Mouse (Mus musculus): ENCODE measurements at regions not wholly inside any gene's neighbourhood (a gene's known extent, or its start where the extent isn't known, plus 50 kb on each side); places are given as distances from the start of the nearest gene placed in this dataset.

DNA sequence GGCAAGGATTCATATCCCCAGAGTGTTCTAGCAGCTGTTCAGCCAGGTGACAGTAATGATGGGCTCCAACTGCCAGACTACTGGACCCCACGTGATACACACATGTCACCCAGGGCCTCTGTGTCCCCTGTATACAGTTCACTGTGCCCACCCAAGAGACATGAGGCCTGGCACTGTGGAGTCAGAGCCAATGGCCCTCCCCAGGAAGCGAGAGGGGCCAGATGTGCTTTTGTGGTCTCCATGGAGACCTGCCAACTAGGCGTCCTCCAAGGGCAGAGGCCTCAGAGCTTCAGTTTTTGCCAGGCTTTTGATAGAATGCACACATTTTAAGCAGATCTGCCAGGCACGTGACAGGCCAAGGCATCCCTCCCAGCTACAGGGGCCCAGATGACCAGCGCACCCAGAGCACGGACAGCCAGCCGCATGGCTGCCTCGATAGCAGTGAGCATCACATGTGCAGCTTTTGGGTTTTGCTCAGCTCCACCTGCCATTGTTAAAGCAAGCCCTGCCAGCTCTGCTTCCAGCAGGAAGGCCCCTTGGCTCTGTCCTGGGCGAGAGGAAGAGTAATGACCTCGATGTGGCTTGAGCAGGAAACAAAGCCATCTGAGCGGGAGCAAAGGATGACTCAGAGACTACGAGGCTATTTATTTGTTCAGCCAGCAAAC is 198.1 kb upstream of the Sulf2 start:
- DNase-seq (ENCODE audit: low spot score), result no peak

DNA sequence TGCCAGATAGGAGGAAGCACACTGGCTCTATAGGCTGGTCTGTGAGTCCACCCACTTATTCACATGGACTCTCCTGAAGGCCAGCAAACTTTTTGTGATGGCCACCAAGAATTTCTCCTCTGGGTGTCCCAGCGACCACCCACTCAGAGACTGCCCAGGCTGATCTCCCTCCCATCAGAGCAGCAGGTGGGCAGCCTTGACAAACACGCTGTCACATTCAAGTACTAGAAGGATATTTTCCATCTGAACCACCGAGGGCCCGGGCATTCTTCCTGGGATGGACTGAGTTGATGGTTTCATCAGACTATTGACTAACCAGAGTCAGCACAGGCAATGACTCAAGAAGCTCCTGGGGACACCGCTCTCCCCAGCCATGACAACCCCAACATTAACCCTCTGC is 196.5 kb upstream of the Sulf2 start:
- no peak for DNase-seq (ENCODE audit: low spot score)

DNA sequence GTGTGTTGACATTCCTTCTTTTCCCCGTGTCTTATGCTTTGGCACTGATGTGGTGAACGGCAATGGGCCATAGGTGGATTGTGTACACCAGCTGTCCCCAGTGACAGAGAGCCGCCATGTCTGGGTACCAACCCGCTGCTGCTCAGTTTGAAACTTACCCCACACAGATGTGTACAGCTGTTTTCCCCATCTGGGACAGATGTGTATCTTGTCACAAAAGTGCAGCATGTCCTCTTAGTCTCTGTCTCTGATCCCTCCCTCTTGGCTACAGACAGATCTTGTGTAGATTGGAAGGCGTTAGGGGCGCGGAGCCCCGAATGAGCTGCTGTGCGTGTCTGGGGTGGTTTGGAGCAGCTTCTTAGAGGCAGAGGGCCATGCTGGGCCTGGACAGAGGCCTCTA is 196.1 kb upstream of the Sulf2 start:
- DNase-seq (ENCODE audit: low spot score), result no peak

DNA sequence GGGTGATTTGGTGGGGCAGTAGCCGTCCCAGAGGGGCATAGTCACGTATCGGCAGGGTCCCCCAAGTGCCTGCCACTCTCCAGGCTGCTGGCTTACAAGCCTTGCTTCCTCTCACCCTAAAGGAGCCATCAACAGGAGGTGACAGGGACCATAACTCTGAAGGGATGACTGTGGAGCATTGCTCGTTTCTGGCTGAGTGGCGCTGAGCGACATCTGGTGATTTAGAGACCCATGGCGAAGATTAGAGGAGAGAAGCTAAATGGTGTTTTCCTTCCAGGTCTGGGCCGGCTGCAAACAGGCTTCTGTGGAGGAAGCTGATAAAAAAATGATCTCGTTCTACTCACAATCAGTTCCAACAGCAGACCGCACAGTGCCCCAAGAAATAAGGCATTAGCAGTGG is 193.2 kb upstream of the Sulf2 start:
- DNase-seq (ENCODE audit: low spot score), result no peak

DNA sequence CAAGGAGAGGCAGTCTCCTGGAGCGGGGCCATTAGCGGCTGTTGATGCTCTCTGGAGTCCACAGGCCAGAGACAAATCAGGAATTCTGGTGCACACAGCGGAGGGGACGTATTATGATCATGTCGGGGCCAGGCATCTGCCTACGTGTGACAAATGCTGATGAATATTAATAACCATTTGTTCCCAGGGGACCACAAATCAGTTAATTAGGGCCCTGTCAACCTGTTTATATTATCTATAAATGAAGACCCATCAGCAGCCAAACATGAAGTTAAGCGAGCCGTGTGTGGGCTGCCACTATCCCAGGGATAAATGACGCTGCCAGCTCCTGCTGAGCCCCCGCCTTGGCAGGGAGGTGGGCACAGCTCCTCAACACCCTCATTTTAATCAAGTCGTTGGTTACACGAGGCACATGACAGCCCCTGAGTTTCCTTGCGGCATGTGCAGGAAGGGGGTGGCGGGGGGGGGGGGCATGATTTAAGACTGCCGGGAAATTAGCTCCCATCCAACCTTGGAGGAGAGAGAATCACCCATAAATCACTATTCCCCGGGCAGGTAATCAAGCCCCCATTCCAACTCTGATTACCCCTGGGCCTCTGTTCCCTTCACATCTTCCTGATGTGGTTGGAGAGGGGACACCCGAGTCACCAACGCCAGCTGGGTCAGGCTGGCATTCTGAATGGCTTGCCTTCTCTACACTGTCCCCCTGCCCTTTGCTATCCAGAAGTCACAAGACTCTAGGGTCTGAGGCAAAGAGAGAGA is 191.1 kb upstream of the Sulf2 start:
- DNase-seq (ENCODE audit: low spot score), result no peak

DNA sequence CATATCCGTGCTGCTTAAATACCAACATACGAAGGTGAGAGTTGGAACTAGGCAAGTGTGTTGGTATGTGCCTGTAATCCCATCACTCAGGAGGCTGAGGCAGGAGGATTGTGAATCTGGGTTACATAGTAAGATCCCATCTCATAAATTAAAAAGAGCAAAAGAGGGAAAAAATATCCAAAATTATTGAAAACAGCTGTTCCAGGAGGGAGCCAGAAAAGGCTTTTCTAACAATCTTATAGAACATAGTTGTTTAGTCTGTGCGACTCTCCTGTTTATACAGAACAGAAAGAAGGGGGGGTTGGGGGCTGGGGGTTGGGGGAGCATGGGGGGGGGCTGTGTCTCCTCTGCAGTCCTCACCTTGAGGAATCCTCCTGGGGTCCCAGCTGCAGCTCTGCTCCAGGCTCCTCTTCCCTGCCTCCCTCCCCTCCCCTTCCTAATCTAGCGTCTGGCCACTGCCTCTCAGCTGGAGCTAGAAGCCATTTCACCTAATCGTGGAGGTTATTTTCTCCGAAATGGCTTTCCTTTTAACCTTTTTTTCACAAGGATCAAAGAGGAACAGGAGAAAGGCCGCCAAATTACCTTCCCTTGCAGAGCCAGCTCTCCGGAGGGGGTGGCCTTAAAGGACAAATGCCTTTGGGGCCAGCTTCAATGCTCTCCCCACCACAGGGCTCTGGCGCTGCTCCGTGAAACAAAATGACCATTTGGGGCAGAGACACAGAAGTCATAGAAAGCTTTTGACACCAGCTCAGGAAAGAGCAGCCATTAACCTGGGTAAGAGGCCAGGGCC is 188.3 kb upstream of the Sulf2 start:
- no peak for DNase-seq (ENCODE audit: low spot score)

DNA sequence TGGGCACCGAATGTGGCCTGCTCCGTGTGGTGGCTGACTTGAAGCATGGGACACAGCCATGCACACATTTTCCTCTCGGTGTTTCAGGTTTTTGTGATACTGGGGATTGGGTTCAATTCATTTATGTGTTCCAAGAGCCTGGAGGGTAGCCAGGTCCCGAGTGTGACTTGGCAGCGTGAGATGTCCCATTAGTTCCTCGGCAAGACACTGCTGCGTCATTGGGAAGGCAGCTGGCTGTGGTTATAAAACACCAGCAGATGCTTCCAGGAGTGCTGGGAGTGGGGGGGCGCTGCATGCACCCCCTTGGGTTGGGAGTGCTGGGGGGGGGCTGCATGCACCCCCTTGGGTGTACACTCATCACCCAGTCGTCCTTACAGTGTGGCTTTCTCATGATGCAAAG is 186.9 kb upstream of the Sulf2 start:
- no peak for DNase-seq (ENCODE audit: low spot score)

DNA sequence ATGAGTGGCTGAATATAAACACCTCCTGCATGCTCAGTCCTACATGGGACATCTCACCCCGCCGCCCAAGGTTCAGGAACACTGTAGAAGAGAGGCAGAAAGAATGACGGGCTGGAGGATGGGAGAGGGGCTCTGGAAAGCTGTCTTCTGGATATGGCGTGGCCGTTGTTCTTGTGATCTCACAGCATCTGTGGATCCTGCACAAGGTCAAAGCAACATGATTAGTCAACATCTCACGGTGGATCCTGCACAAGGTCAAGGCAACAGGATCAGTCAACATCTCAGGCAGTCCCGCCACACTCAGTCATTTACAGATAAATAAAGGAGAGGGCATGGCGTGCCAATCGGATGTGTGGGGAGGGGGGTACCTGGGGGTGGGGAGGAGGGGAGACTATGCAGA is 184.7 kb upstream of the Sulf2 start:
- no peak for DNase-seq (ENCODE audit: low spot score)

DNA sequence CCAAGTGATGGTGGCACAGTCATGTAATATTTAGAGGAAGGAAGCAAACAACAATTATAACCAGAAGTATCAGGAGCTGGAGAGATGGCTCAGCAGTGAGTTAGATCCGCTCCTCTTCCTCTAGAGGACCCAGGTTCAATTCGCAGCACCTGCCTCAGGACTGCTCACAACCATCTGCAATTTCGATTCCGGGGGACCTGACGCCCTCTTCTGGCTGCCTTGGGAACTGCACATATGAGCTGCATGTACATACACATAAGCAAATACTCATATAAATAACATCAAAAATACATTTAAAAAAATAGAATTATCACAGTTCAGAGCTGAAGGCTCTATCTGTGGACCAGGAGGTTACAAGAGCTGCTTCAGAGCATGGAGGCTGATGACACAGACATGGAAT is 184.0 kb upstream of the Sulf2 start:
- DNase-seq (ENCODE audit: low spot score), result no peak

DNA sequence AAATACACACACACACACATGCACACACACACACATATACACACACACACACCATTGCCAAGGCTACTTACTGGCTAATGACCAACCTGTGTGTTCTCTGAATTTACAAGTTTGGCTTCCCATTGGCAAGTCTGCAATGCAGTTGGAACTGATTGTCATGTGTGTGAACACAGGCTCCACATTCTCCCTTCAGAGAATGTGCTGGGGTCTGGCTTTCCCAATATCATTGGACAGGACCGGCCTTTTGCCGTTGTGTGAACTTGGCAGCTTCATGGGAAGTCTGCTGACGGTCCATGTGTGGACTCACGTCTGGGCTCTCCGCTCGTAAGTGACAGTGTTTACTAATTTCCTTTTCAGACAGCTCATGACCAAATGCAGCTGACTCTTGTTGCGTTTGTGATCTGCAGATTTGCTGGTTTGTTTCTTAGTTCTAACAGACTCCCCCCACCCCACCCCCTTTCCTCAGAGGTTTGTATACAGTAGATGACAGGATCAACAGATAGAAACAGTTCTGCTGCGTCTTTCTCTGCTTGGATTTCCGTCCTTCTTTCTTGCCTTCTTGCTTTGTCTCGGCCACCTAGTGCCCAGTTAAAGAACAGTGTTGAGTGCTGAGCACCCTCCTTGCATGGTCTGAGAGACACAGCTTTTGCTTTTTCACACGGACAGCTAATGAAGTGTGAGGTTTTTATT is 183.1 kb upstream of the Sulf2 start:
- no peak for DNase-seq (ENCODE audit: low spot score)

DNA sequence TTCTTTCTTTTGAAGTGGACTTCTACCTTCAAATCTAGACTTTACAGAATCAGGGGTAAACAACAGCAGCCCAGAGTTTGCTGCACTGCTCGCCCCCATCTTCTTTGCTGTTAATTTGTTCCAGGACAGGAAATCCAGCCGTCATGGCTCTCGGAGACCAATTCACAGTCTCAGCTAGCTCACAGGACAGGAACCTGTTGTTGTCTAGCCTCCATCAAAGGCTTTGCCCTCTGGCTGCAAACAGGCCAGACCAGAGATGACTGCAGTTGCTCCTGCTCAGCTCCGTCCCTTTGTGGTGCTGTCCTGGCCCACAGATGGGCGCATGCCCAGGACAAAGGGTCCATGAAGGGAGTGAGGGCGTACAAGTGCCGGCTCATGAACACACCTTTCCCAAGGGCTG is 182.2 kb upstream of the Sulf2 start:
- no peak for DNase-seq (ENCODE audit: low spot score)

DNA sequence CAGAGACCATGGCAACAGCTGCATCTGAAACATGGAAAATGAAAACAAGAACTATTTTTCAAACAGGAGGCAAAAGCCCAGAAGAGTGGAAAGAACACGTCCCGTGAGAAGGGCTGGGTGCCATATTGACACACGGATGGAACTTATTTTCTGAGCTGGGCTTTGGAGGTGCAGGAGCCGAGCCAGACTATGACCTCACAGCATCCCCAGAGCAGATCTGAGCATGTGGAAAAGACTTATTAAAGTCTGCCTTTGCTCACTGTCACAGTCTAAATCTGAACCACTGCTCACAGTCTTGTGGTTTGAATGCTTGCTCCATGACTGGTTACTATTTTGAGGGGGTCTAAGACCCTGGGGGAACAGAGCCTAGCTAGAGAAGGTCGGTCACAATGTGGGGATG is 180.2 kb upstream of the Sulf2 start:
- DNase-seq (ENCODE audit: low spot score), result no peak

DNA sequence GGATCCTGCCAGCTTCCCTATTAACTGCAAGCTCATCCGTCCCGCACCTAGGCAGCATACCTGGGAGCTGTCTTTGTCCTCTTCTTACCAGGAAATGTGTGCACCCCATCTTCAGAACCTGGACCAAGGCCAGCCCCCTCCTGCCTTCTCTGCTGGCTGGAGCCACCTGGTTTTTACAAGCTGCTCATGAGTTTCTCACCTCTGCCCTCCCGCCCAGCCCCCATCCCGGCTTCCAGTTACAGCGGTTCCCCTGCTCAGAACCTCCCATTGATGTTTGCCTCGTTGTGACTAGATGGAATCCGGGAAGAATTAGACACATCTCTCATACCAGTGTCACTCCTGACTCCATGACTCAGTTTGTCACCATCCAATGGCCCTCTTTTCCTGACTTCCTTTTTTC is 179.1 kb upstream of the Sulf2 start:
- no peak for DNase-seq (ENCODE audit: low spot score)

DNA sequence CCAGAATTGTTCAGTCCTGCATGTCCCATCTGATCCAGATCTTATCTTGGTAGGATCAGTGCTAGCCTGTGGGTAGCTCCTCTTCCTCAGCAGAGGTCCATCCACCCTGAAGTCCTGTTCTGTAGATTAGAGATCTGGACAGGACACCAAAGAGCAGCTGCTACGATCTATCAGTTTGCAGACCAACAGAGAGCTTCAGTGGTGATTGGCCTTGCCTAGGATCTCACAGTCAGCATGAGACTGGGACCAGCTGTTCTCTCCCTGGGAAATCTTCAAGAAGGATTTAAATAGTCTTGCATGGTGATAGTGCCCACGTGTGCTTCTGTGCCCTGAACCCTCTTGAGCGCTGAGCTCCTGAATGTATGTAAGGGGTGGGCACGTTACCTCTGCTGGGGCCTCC is 178.4 kb upstream of the Sulf2 start:
- DNase-seq (ENCODE audit: low spot score), result no peak

DNA sequence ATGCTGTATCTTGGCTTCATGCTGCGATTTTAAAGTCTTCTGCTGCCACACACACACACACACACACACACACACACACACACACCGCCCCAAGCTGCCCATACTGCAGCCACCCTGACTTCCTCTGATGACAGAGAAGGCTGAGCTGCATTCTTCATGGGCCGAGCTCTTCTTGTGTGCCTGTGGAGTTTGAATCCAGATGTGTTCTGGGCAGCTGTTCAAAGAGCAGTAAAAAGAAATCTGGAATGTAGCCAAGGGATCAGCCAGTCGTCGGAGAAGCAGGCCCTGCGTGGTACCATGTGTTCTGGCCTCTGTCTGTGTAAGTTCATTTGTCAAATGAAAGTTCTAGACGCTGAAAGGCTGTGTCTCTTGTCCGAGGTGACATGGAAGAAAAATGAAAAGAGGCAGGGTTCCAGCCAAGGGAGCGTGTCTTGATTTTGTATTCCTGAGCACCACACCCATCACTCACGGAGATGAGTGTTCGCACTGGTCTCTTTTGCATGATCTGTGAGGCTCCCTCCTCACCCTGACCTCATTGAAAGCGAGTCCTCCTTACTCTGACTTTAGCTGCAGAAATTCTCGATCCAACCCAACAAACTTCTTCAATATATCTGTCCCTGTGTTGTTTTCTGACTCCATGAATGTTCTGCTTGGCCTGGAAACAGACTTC is 177.4 kb upstream of the Sulf2 start:
- no peak for DNase-seq (ENCODE audit: low spot score)

DNA sequence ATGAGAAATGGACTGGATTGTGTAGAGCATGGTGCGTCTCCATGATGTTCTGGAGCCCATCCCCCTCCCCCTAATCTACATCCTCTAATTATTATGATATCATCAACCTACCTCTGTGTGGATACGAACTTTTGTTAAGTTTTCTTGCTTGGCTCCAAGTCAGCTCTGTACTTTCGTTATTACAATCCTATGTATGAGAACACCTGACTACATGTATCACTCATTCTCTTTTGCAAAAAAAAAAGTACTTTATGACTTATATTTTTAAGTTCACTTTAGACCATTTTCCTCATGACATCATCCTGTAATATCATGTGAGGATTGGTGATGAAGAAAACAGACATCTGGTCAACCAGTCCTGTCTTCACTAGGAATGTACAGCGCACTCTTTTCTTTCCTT is 175.7 kb upstream of the Sulf2 start:
- no peak for DNase-seq (ENCODE audit: low spot score)

DNA sequence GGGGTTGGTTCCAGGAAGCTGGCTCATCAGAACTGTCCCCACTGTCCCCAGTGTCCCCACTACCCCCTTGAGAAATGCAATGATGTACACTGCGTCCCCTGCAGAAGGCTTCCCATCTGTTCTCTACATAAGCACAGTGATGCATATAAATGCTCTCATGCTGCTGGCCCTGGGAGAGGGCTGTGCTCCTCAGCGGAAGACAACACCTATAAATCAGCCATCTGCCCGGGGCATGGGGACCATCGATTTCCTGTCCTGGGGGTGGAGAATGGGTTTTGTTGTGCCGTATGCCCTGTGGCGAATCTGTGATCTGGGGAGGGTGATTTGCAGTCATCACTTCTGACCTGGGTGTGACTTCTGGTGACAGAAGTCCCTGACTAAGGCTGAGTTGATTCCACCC is 174.9 kb upstream of the Sulf2 start:
- peak; percentile 68 for DNase-seq (ENCODE audit: low spot score)

DNA sequence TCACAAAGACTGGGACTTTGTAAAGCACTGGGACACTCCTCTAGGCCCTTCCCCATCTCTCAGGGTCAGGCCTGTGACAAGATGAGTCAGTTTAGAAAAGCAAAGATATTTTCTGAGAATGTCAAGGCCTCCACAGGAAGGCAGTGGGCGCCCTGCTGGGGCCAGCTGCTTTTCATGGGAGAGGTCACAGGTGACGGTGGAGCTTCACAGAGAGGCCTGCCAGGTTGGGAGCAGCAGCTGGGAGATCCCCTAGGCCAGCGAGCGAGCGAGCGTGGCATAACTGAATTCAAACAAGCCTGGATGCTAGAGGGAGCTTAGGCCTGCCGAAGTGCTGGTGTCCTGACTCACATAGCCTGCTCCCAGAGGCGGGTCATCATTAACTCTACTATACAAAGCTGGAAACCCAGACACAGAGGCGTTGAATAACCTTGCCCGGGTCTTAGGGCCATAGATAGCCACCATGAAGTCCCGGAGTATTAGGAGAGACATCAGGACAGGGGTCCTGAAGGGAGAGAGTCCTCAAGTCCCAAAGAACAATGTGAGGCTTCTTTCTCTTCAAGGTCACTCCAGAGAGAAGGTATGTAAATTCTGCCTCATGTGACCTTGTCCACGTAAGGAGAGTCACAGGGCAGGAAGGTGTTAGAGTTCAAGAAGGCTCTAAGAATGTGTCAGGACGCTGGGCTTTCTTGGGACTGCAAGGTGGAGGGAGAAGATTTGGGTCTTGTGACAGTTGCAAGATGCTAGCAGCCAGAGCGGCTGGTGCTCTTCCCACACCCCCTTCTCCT is 174.3 kb upstream of the Sulf2 start:
- DNase-seq (ENCODE audit: low spot score), result no peak

DNA sequence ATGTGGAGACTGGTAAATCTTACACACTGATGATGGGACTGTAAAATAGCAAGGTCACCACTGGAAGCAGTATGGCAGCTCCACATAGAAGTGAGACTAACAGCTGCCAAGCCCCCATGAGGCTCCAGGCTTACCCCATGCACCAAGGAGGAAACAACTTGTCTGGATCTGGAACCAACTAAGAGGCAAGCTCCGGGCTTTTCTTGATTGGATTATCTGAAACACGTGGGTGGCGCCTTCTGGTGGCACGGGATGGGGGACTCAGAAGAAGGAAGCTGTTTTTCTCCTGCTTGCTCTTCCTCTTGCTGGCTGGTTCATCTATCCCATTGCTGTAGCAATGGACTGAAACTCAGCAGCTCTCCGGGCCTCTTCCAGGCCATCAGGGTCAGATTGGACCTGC is 171.5 kb upstream of the Sulf2 start:
- no peak for DNase-seq (ENCODE audit: low spot score)

DNA sequence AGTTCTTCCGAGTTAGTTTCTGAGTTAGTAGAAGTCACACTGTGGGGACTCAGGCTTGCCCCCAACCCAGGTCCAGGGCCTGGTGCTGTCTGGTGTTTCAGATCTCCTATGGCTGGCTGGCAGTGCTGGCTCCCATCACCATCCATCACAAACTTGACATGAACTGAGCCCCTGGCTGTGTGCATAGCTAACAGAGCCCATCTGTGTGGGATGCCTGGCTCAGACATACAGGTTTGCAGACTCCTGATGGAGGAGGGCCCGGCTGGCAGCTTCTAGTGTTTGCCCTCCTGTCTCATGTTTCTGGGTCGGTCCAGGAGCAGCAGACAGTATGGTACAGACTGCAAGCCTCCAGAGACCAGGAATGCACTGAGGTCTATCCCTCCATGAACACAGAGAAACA is 169.5 kb upstream of the Sulf2 start:
- peak; percentile 54 for DNase-seq (ENCODE audit: low spot score)

DNA sequence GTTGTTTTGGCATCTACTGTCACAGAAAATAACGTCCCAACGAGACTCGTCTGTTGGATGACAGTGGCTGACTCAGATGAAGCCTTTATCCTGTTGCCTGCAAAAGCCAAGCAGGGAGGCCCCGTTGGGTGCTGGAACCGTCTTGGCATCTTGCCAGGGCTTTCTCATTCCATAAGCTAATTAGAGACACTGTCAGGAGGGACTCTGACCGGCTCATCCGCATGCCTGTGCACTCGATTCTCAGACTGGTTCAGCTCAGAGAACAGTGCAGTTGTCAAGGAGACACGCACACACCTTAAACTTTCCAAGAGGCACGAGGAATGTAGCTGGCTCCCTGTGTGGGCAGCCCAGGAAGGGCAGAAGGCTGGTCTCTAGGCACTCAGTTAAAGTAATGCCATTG is 169.0 kb upstream of the Sulf2 start:
- DNase-seq (ENCODE audit: low spot score), result no peak
